Mouse (Mus musculus) heart, embryonic 16.5 days (tissue): Measurements from ENCODE around the gene Kcnh1. TPM values are rescaled to one million over a fixed set of nuclear protein-coding genes. Genes with fewer than 3 reads are reported as not detected.
A peak's percentile ranks its signal among the peaks of the same experiment; 100 is the strongest.

ENCODE experiments used
- ATAC-seq: fragments of 200-750 bp; cut with Nextera tagmentation; replicated peaks from 2 replicates; pipeline ENCODE4 v1.8.0; 2017; ENCODE audit warnings: moderate number of reproducible peaks; ENCODE audit not compliant: insufficient read depth, low FRiP score; ENCODE audit errors: extremely low read depth
- H3K27ac ChIP-seq: fragments of 300-500 bp; sonication (generic); 2 replicates; pipeline ENCODE4 v1.5.1; 2014; ENCODE audit warnings: mild to moderate bottlenecking, low read length, control low read depth, moderate library complexity
- H3K27me3 ChIP-seq: fragments of 300-500 bp; sonication (generic); 2 replicates; pipeline ENCODE4 v1.6.1; 2014; ENCODE audit warnings: low read length, mixed read lengths; ENCODE audit not compliant: control insufficient read depth, insufficient read depth
- H3K36me3 ChIP-seq: fragments of 300-500 bp; sonication (generic); 2 replicates; pipeline ENCODE4 v1.6.1; 2014; ENCODE audit not compliant: control insufficient read depth, insufficient read depth
- H3K4me1 ChIP-seq: fragments of 300-500 bp; sonication (generic); 2 replicates; pipeline ENCODE4 v1.6.1; 2014; ENCODE audit warnings: low read length, mixed read lengths; ENCODE audit not compliant: control insufficient read depth, insufficient read depth
- H3K4me2 ChIP-seq: fragments of 300-500 bp; sonication (generic); 2 replicates; pipeline ENCODE4 v1.6.1; 2014; ENCODE audit warnings: low read depth, mild to moderate bottlenecking, control low read depth, low read length
- H3K4me3 ChIP-seq: fragments of 300-500 bp; sonication (generic); 2 replicates; pipeline ENCODE4 v1.5.1; 2014; ENCODE audit warnings: mild to moderate bottlenecking, control low read depth, low read length
- H3K9ac ChIP-seq: fragments of 300-500 bp; sonication (generic); 2 replicates; pipeline ENCODE4 v1.6.1; 2014; ENCODE audit warnings: low read length, control low read depth
- H3K9me3 ChIP-seq: fragments of 300-500 bp; sonication (generic); replicated peaks from 2 replicates; pipeline ENCODE4 v1.6.1; 2016; ENCODE audit warnings: low read length; ENCODE audit not compliant: control insufficient read depth
- WGBS: fragments of 180-500 bp; shearing (Covaris S2); extraction: QIAGEN DNeasy Blood & Tissue Kit; methylation state at CpG from one replicate; pipeline ENCODE4 v1.1.7; 2014; 5-methylcytosine and 5-hydroxymethylcytosine counted together
- polyA plus RNA-seq: library from polyadenylated mRNA; unstranded; fragments of >200 nt; fragmentation: Nextera tagmentation; extraction: Ambion mirVana; gene quantifications from 2 replicates; pipeline ENCODE4 v1.2.1, GENCODE M21; 2015

Kcnh1 gene
- polyA plus RNA-seq = 0.32 and 0.34 TPM in 2 replicates

GRCm38 (mm10) chr1:192190508-192191321, at the start of gene Kcnh1:
TSS of gene Kcnh1 (plus strand) at chr1:192190774.
- no peak within 1 kb of the TSS for H3K27ac ChIP-seq
- no peaks in the 10 kb centered on the region for H3K9me3 ChIP-seq
- no peaks in the 10 kb centered on the region for H3K36me3 ChIP-seq
- H3K9ac ChIP-seq = peak within 1 kb of the TSS; percentile 61; the same call in 1 of the 2 replicates
- peak; percentile 89 for ATAC-seq
- peaks cover 32% of the 10 kb centered on the region for H3K27me3 ChIP-seq
- peaks cover 3% of the 10 kb centered on the region; the same call in 1 of the 2 replicates for H3K4me1 ChIP-seq
- H3K4me2 ChIP-seq = peak within 1 kb of the TSS; percentile 91
- 1% methylated on average over 72 of the region's 73 CpGs for WGBS
- peak within 1 kb of the TSS; percentile 60 for H3K4me3 ChIP-seq

- Histone ChIP-seq H3K36me3 (no peaks in the 10 kb centered on the region), H3K9me3 (no peaks in the 10 kb centered on the region; the same call in 1 of the 2 replicates), H3K4me3 (no peak overlapping the region), H3K27me3 (no peaks in the 10 kb centered on the region), H3K4me2 (no peak overlapping the region), H3K27ac (no peak overlapping the region), H3K4me1 (no peaks in the 10 kb centered on the region), H3K9ac (no peak overlapping the region)
- no peak for ATAC-seq
- WGBS = 85% methylated on average over 4 of the region's 4 CpGs
Measured at GRCm38 (mm10) chr1:192151179-192151578, 39.4 kb upstream of the Kcnh1 start.

GRCm38 (mm10) chr1:192171477-192171876, 19.1 kb upstream of the Kcnh1 start:
- 85% methylated on average over 3 of the region's 3 CpGs for WGBS

GRCm38 (mm10) chr1:192179877-192180276, 10.7 kb upstream of the Kcnh1 start:
- no peaks in the 10 kb centered on the region for H3K36me3 ChIP-seq
- no peak overlapping the region for H3K27ac ChIP-seq
- H3K4me3 ChIP-seq = no peak overlapping the region
- H3K9me3 ChIP-seq = peaks cover 6% of the 10 kb centered on the region; the same call in 1 of the 2 replicates
- no peak for ATAC-seq
- WGBS = 23% methylated on average over 3 of the region's 3 CpGs
- no peaks in the 10 kb centered on the region for H3K4me1 ChIP-seq
- no peak overlapping the region for H3K9ac ChIP-seq
- no peak overlapping the region for H3K4me2 ChIP-seq
- H3K27me3 ChIP-seq = no peaks in the 10 kb centered on the region

More at GRCm38 (mm10) chr1:192171477-192171876, 19.1 kb upstream of the Kcnh1 start:
- H3K9ac ChIP-seq = no peak overlapping the region
- H3K36me3 ChIP-seq = no peaks in the 10 kb centered on the region
- ATAC-seq = no peak
- no peaks in the 10 kb centered on the region for H3K27me3 ChIP-seq
- H3K27ac ChIP-seq = no peak overlapping the region
- H3K4me3 ChIP-seq = no peak overlapping the region
- H3K9me3 ChIP-seq = no peaks in the 10 kb centered on the region
- no peak overlapping the region for H3K4me2 ChIP-seq
- no peaks in the 10 kb centered on the region for H3K4me1 ChIP-seq

GRCm38 (mm10) chr1:192181696-192182257, 8.8 kb upstream of the Kcnh1 start:
- ATAC-seq = no peak
- Histone ChIP-seq H3K27me3 (peaks cover 2% of the 10 kb centered on the region; the same call in 1 of the 2 replicates), H3K4me2 (no peak overlapping the region), H3K9ac (no peak overlapping the region), H3K4me1 (no peaks in the 10 kb centered on the region), H3K9me3 (peaks cover 6% of the 10 kb centered on the region; the same call in 1 of the 2 replicates), H3K27ac (no peak overlapping the region), H3K36me3 (no peaks in the 10 kb centered on the region), H3K4me3 (no peak overlapping the region)
- WGBS = 69% methylated on average over 4 of the region's 4 CpGs

GRCm38 (mm10) chr1:192189056-192189455, 1.5 kb upstream of the Kcnh1 start:
- WGBS = 4% methylated on average over 4 of the region's 4 CpGs
- H3K9ac ChIP-seq = no peak overlapping the region
- no peak overlapping the region for H3K27ac ChIP-seq
- no peak for ATAC-seq
- no peaks in the 10 kb centered on the region for H3K9me3 ChIP-seq
- H3K36me3 ChIP-seq = no peaks in the 10 kb centered on the region
- H3K27me3 ChIP-seq = peaks cover 32% of the 10 kb centered on the region
- no peak overlapping the region for H3K4me3 ChIP-seq
- H3K4me1 ChIP-seq = peaks cover 3% of the 10 kb centered on the region; the same call in 1 of the 2 replicates
- no peak overlapping the region for H3K4me2 ChIP-seq

GRCm38 (mm10) chr1:192189771-192190170, 803 bp upstream of the Kcnh1 start:
- H3K27ac ChIP-seq = no peak overlapping the region
- no peak overlapping the region for H3K9ac ChIP-seq
- H3K27me3 ChIP-seq = peaks cover 32% of the 10 kb centered on the region
- ATAC-seq = no peak
- 83% methylated on average over 11 of the region's 11 CpGs for WGBS
- H3K4me2 ChIP-seq = no peak overlapping the region
- H3K9me3 ChIP-seq = no peaks in the 10 kb centered on the region
- peaks cover 3% of the 10 kb centered on the region; the same call in 1 of the 2 replicates for H3K4me1 ChIP-seq
- no peak overlapping the region for H3K4me3 ChIP-seq
- H3K36me3 ChIP-seq = no peaks in the 10 kb centered on the region

GRCm38 (mm10) chr1:192191322-192191639, 707 bp downstream of the Kcnh1 start:
- no peaks in the 10 kb centered on the region for H3K9me3 ChIP-seq
- 6% methylated on average over 13 of the region's 13 CpGs for WGBS
- H3K36me3 ChIP-seq = no peaks in the 10 kb centered on the region
- H3K27me3 ChIP-seq = peaks cover 32% of the 10 kb centered on the region
- peaks cover 3% of the 10 kb centered on the region; the same call in 1 of the 2 replicates for H3K4me1 ChIP-seq
- H3K9ac ChIP-seq = 0 out of 2 replicates have a peak overlapping the region, but pooled peaks have one; percentile 25
- no peak for ATAC-seq
- no peak overlapping the region for H3K27ac ChIP-seq
- peak overlapping the region; percentile 91 for H3K4me2 ChIP-seq
- peak overlapping the region; percentile 60 for H3K4me3 ChIP-seq

- ATAC-seq = no peak
- H3K4me2 ChIP-seq = no peak overlapping the region
- H3K4me1 ChIP-seq = peaks cover 3% of the 10 kb centered on the region; the same call in 1 of the 2 replicates
- H3K9me3 ChIP-seq = no peaks in the 10 kb centered on the region
- 63% methylated on average over 8 of the region's 8 CpGs for WGBS
- no peak overlapping the region for H3K9ac ChIP-seq
- H3K27ac ChIP-seq = no peak overlapping the region
- H3K36me3 ChIP-seq = no peaks in the 10 kb centered on the region
- H3K4me3 ChIP-seq = no peak overlapping the region
- H3K27me3 ChIP-seq = peaks cover 30% of the 10 kb centered on the region
Measured at GRCm38 (mm10) chr1:192191859-192192258, 1.3 kb downstream of the Kcnh1 start.
